ENCODE assay signal across 8 mouse cellular contexts in the genomic region with DNA sequence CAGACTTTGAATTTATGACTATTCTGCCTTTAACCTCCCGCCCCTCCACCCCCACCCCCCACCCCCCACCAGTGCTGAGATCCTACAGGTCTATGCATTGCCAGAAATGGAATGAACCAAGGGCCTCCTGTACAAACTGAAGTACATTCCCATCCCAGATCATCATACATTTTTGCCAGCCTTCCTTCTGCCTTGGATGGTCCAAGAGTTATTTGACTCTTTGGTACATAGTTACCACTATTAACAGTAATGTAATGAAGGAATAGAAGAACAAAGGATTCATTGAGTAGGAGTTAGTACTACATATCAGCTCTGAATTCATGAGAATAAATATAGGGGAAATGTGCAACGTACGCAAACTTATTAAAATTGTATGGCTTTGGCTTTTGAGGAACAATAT. TPM values are rescaled to one million over a fixed set of nuclear protein-coding genes. Genes with fewer than 3 reads are reported as not detected.
DNase-seq lines count a peak whose midpoint lies in the region; ATAC-seq lines count a peak whose summit lies in the region.

No protein-coding gene starts in this region.

- H3K36me3 ChIP-seq in heart, embryonic 13.5 days, result peaks cover 33% of the 10 kb centered on the region
- peaks cover 4% of the 10 kb centered on the region for H3K36me3 ChIP-seq in embryonic facial prominence, embryonic 11.5 days (replicated peaks; ENCODE audit: control insufficient read depth, insufficient read depth, low read depth, low read length)
- H3K36me3 ChIP-seq in hindbrain, embryonic 16.5 days (ENCODE audit: control insufficient read depth, insufficient read depth, low read length), result peaks cover 18% of the 10 kb centered on the region
- peaks cover 19% of the 10 kb centered on the region for H3K36me3 ChIP-seq in midbrain, embryonic 12.5 days

- peak overlapping the region; percentile 60 for H3K4me2 ChIP-seq in heart, embryonic 13.5 days
- H3K4me2 ChIP-seq in embryonic facial prominence, embryonic 11.5 days (ENCODE audit: low read depth, low read length), result no peak overlapping the region
- peak overlapping the region; percentile 43 for H3K4me2 ChIP-seq in hindbrain, embryonic 16.5 days (ENCODE audit: low read length)
- H3K4me2 ChIP-seq in midbrain, embryonic 12.5 days (replicated peaks), result peak overlapping the region; percentile 26

- peaks cover 13% of the 10 kb centered on the region for H3K4me1 ChIP-seq in heart, embryonic 13.5 days
- peaks cover 3% of the 10 kb centered on the region for H3K4me1 ChIP-seq in embryonic facial prominence, embryonic 11.5 days (ENCODE audit: control insufficient read depth, insufficient read depth, low read length)
- H3K4me1 ChIP-seq in hindbrain, embryonic 16.5 days (ENCODE audit: control insufficient read depth, insufficient read depth, low read depth, low read length), result peaks cover 9% of the 10 kb centered on the region
- peaks cover 9% of the 10 kb centered on the region for H3K4me1 ChIP-seq in midbrain, embryonic 12.5 days

- H3K27me3 ChIP-seq in heart, embryonic 13.5 days (replicated peaks), result peaks cover 7% of the 10 kb centered on the region
- no peaks in the 10 kb centered on the region for H3K27me3 ChIP-seq in embryonic facial prominence, embryonic 11.5 days (ENCODE audit: control insufficient read depth, insufficient read depth, low read length)
- no peaks in the 10 kb centered on the region for H3K27me3 ChIP-seq in hindbrain, embryonic 16.5 days (replicated peaks; ENCODE audit: control insufficient read depth, insufficient read depth, low read length)
- H3K27me3 ChIP-seq in midbrain, embryonic 12.5 days, result peaks cover 8% of the 10 kb centered on the region

- no peak for DNase-seq in heart, postnatal 4 days
- no peak for DNase-seq in embryonic facial prominence, embryonic 11.5 days (ENCODE audit: low spot score)
- no peak for DNase-seq in gastrocnemius, adult 8-10 months (ENCODE audit: low spot score in 2 of 2)
- no peak for DNase-seq in left cerebral cortex, adult 18-20 months (ENCODE audit: low spot score in 2 of 2)
- no peak for DNase-seq in adrenal gland, postnatal 4 days (ENCODE audit: low spot score in 2 of 2)

- no peak overlapping the region for H3K27ac ChIP-seq in heart, embryonic 13.5 days (replicated peaks)
- H3K27ac ChIP-seq in embryonic facial prominence, embryonic 11.5 days (replicated peaks; ENCODE audit: low read depth, low read length), result no peak overlapping the region
- no peak overlapping the region for H3K27ac ChIP-seq in hindbrain, embryonic 16.5 days (ENCODE audit: low read depth, low read length)
- no peak overlapping the region for H3K27ac ChIP-seq in midbrain, embryonic 12.5 days (replicated peaks)

- no peak for ATAC-seq in heart, embryonic 13.5 days (ENCODE audit: extremely low read depth, insufficient number of reproducible peaks, low FRiP score, low TSS enrichment)
- 0 out of 2 replicates have a peak, but pooled peaks have one; percentile 16 for ATAC-seq in embryonic facial prominence, embryonic 11.5 days (replicated peaks; ENCODE audit: insufficient number of reproducible peaks, low FRiP score, low TSS enrichment, low read depth)
- peak; percentile 65 for ATAC-seq in hindbrain, embryonic 16.5 days
- ATAC-seq in midbrain, embryonic 12.5 days (ENCODE audit: low FRiP score, low read depth), result peak; percentile 25; the same call in 1 of the 2 replicates

- peak overlapping the region; percentile 89 for H3K4me3 ChIP-seq in heart, embryonic 13.5 days
- no peak overlapping the region for H3K4me3 ChIP-seq in embryonic facial prominence, embryonic 11.5 days (ENCODE audit: low read depth, low read length)
- peak overlapping the region; percentile 95 for H3K4me3 ChIP-seq in hindbrain, embryonic 16.5 days (ENCODE audit: low read length)
- peak overlapping the region; percentile 99 for H3K4me3 ChIP-seq in midbrain, embryonic 12.5 days

- no peaks in the 10 kb centered on the region for H3K9me3 ChIP-seq in heart, embryonic 13.5 days
- H3K9me3 ChIP-seq in embryonic facial prominence, embryonic 11.5 days (replicated peaks; ENCODE audit: control insufficient read depth, low read length), result no peaks in the 10 kb centered on the region
- no peaks in the 10 kb centered on the region for H3K9me3 ChIP-seq in hindbrain, embryonic 16.5 days (ENCODE audit: control insufficient read depth, low read length)
- no peaks in the 10 kb centered on the region for H3K9me3 ChIP-seq in midbrain, embryonic 12.5 days

- WGBS in heart, embryonic 13.5 days, result 21% methylated on average over 3 of the region's 3 CpGs
- WGBS in embryonic facial prominence, embryonic 11.5 days, result 28% methylated on average over 3 of the region's 3 CpGs
- 28% methylated on average over 3 of the region's 3 CpGs for WGBS in hindbrain, embryonic 16.5 days
- 33% methylated on average over 3 of the region's 3 CpGs for WGBS in midbrain, embryonic 12.5 days

- no peak overlapping the region for H3K9ac ChIP-seq in heart, embryonic 13.5 days
- no peak overlapping the region for H3K9ac ChIP-seq in embryonic facial prominence, embryonic 11.5 days (replicated peaks; ENCODE audit: low read length)
- H3K9ac ChIP-seq in hindbrain, embryonic 16.5 days (ENCODE audit: low read depth, low read length), result no peak overlapping the region
- H3K9ac ChIP-seq in midbrain, embryonic 12.5 days (replicated peaks), result no peak overlapping the region

RNA-seq across cellular contexts. Expression of a gene that starts 0.4 kb away (rescaled TPM):
- polyA plus RNA-seq in heart, embryonic 13.5 days (2015; fragmentation: Nextera tagmentation; extraction: Ambion mirVana), result 31.6 and 32.1 TPM in 2 replicates
- 100 to 1,000 TPM; 113 to 115 TPM for total RNA-seq in heart, postnatal 4 days (2021)
- polyA plus RNA-seq in embryonic facial prominence, embryonic 11.5 days (2014; fragmentation: Nextera tagmentation; extraction: Ambion mirVana), result 102 and 103 TPM in 2 replicates
- polyA plus RNA-seq in hindbrain, embryonic 16.5 days (2015; fragmentation: Nextera tagmentation; extraction: Ambion mirVana), result 38.8 and 41.9 TPM in 2 replicates
- 78.5 and 81.6 TPM in 2 replicates for polyA plus RNA-seq in midbrain, embryonic 12.5 days (2016; fragmentation: Nextera tagmentation; extraction: Ambion mirVana)
- total RNA-seq in gastrocnemius, adult 8-10 months (2022), result 10 to 100 TPM; 73.7 to 90.1 (median 78.3) TPM
- total RNA-seq in left cerebral cortex, adult 18-20 months (2021), result 100 to 1,000 TPM; 128 to 134 TPM
- 100 to 1,000 TPM; 142 to 156 TPM for total RNA-seq in adrenal gland, postnatal 4 days (2021)

RNA-seq across cellular contexts. Expression of a gene that starts 23.7 kb away (rescaled TPM):
- 3.4 TPM in 2 replicates for polyA plus RNA-seq in heart, embryonic 13.5 days (2015; fragmentation: Nextera tagmentation; extraction: Ambion mirVana)
- 10 to 100 TPM; 24.5 to 24.7 TPM for total RNA-seq in heart, postnatal 4 days (2021)
- polyA plus RNA-seq in embryonic facial prominence, embryonic 11.5 days (2014; fragmentation: Nextera tagmentation; extraction: Ambion mirVana), result 0.18 and 0.27 TPM in 2 replicates
- 2.9 and 4.2 TPM in 2 replicates for polyA plus RNA-seq in hindbrain, embryonic 16.5 days (2015; fragmentation: Nextera tagmentation; extraction: Ambion mirVana)
- 0.30 and 0.66 TPM in 2 replicates for polyA plus RNA-seq in midbrain, embryonic 12.5 days (2016; fragmentation: Nextera tagmentation; extraction: Ambion mirVana)
- 10 to 100 TPM; 28.7 to 34.0 (median 30.9) TPM for total RNA-seq in gastrocnemius, adult 8-10 months (2022)
- total RNA-seq in left cerebral cortex, adult 18-20 months (2021), result 1 to 10 TPM; 1.6 to 1.8 TPM
- total RNA-seq in adrenal gland, postnatal 4 days (2021), result 1 to 10 TPM; 7.7 to 8.5 TPM

RNA-seq across cellular contexts. Expression of a gene that starts 24.7 kb away (rescaled TPM):
- polyA plus RNA-seq in heart, embryonic 13.5 days (2015; fragmentation: Nextera tagmentation; extraction: Ambion mirVana), result 11.4 and 13.5 TPM in 2 replicates
- 1 to 10 TPM; 6.1 to 6.7 TPM for total RNA-seq in heart, postnatal 4 days (2021)
- 12.5 and 15.4 TPM in 2 replicates for polyA plus RNA-seq in embryonic facial prominence, embryonic 11.5 days (2014; fragmentation: Nextera tagmentation; extraction: Ambion mirVana)
- polyA plus RNA-seq in hindbrain, embryonic 16.5 days (2015; fragmentation: Nextera tagmentation; extraction: Ambion mirVana), result 2.0 and 2.9 TPM in 2 replicates
- 5.9 and 9.1 TPM in 2 replicates for polyA plus RNA-seq in midbrain, embryonic 12.5 days (2016; fragmentation: Nextera tagmentation; extraction: Ambion mirVana)
- 1 to 10 TPM; 1.9 to 2.9 (median 2.4) TPM for total RNA-seq in gastrocnemius, adult 8-10 months (2022)
- under 1 TPM; 0.91 to 1.00 TPM for total RNA-seq in left cerebral cortex, adult 18-20 months (2021)
- total RNA-seq in adrenal gland, postnatal 4 days (2021), result 10 to 100 TPM; 12.9 to 17.8 TPM

RNA-seq across cellular contexts. Expression of a gene that starts 27.1 kb away (rescaled TPM):
- 12.9 and 13.2 TPM in 2 replicates for polyA plus RNA-seq in heart, embryonic 13.5 days (2015; fragmentation: Nextera tagmentation; extraction: Ambion mirVana)
- total RNA-seq in heart, postnatal 4 days (2021), result 10 to 100 TPM; 14.5 to 15.0 TPM
- polyA plus RNA-seq in embryonic facial prominence, embryonic 11.5 days (2014; fragmentation: Nextera tagmentation; extraction: Ambion mirVana), result 2.7 and 3.3 TPM in 2 replicates
- 4.2 and 4.6 TPM in 2 replicates for polyA plus RNA-seq in hindbrain, embryonic 16.5 days (2015; fragmentation: Nextera tagmentation; extraction: Ambion mirVana)
- polyA plus RNA-seq in midbrain, embryonic 12.5 days (2016; fragmentation: Nextera tagmentation; extraction: Ambion mirVana), result 4.7 TPM in 2 replicates
- total RNA-seq in gastrocnemius, adult 8-10 months (2022), result 1 to 10 TPM; 1.6 to 2.8 (median 2.1) TPM
- total RNA-seq in left cerebral cortex, adult 18-20 months (2021), result 1 to 10 TPM; 1.1 to 1.2 TPM
- 10 to 100 TPM; 13.8 to 14.4 TPM for total RNA-seq in adrenal gland, postnatal 4 days (2021)

RNA-seq across cellular contexts. Expression of a gene that starts 31.7 kb away (rescaled TPM):
- 3.7 and 3.8 TPM in 2 replicates for polyA plus RNA-seq in heart, embryonic 13.5 days (2015; fragmentation: Nextera tagmentation; extraction: Ambion mirVana)
- 1 to 10 TPM; 5.2 to 6.0 TPM for total RNA-seq in heart, postnatal 4 days (2021)
- 2.3 and 4.1 TPM in 2 replicates for polyA plus RNA-seq in embryonic facial prominence, embryonic 11.5 days (2014; fragmentation: Nextera tagmentation; extraction: Ambion mirVana)
- 6.1 and 8.1 TPM in 2 replicates for polyA plus RNA-seq in hindbrain, embryonic 16.5 days (2015; fragmentation: Nextera tagmentation; extraction: Ambion mirVana)
- polyA plus RNA-seq in midbrain, embryonic 12.5 days (2016; fragmentation: Nextera tagmentation; extraction: Ambion mirVana), result 8.6 and 9.4 TPM in 2 replicates
- total RNA-seq in gastrocnemius, adult 8-10 months (2022), result 1 to 10 TPM; 5.2 to 7.0 (median 6.2) TPM
- total RNA-seq in left cerebral cortex, adult 18-20 months (2021), result 10 to 100 TPM; 18.7 to 19.4 TPM
- total RNA-seq in adrenal gland, postnatal 4 days (2021), result 10 to 100 TPM; 18.1 to 18.4 TPM
